Mouse (Mus musculus): Measurements from ENCODE around the gene Prss57. TPM values are rescaled to one million over a fixed set of nuclear protein-coding genes. Genes with fewer than 3 reads are reported as not detected.
A peak's percentile ranks its signal among the peaks of the same experiment; 100 is the strongest.

Prss57 gene
- polyA plus RNA-seq (2012; rRNA removed) = 23.4 and 30.1 TPM in 2 replicates

DNA sequence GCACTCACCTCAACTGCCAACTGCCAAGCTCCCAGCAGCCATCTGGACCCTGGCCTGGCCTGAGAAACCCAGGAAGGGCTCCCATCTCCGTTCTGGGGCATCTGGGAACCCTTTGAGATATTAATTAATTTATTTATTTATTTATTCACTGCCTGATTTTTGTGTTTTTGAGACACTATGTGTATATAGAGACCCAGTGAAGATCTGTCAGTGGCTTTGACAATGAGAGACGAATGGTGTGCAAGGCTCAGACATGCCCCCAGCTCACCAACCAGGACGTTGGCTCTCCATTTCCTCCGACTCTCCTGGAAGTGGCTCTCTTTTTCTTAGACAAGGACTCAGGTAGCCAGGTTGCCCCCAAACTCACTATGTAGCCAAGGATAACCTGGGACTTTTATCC is at the start of gene Prss57:
Prss57 (minus strand) TSS at position 101 of the 400 bp plus-strand sequence.
- no peak within 1 kb of the TSS for H3K4me3 ChIP-seq (ENCODE audit: control insufficient read depth, insufficient read depth, low read length)
- H3K4me1 ChIP-seq (replicated peaks; ENCODE audit: control insufficient read depth, insufficient read depth, low read length) = peaks cover 52% of the 10 kb centered on the region
- TF ChIP-seq CTCF (IDR thresholded peaks at IDR 0.05; ENCODE audit: borderline replicate concordance, control insufficient read depth, extremely low read depth, insufficient read depth, low read length, poor library complexity) (no peak), POLR2A (IDR thresholded peaks at IDR 0.05; ENCODE audit: control insufficient read depth, extremely low read depth, insufficient read depth, low read length, poor library complexity) (no peak)
- no peak for DNase-seq
- no peaks in the 10 kb centered on the region for H3K27me3 ChIP-seq (ENCODE audit: control insufficient read depth, insufficient read depth, low read length)
- 63% methylated on average over 4 of the region's 4 CpGs for WGBS
- no peaks in the 10 kb centered on the region for H3K36me3 ChIP-seq (ENCODE audit: control insufficient read depth, insufficient read depth, low read length)
- H3K27ac ChIP-seq (ENCODE audit: control insufficient read depth, insufficient read depth, low read length) = peak within 1 kb of the TSS; percentile 87

DNA sequence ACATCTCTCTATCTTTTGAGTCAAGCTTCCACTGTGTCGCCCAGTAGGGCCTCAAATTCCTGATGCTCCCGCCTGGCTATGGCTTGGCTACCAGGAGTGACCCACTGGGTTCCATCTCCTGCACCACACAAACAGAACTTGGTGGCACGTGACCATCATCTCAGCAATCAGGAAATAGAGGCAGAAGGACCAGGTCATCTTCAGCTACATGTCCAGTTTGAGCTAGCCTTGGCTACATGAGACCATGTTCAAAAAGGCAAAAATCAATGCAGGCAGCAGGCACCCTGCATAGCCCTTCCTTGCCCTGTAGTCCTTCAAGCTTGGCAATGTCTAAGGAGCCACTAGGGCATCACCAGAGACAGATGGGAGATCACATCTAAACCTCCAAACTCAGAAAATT is 49.3 kb upstream of the Prss57 start:
- Histone ChIP-seq H3K27ac (ENCODE audit: control insufficient read depth, insufficient read depth, low read length) (no peak overlapping the region), H3K27me3 (ENCODE audit: control insufficient read depth, insufficient read depth, low read length) (no peaks in the 10 kb centered on the region), H3K4me3 (ENCODE audit: control insufficient read depth, insufficient read depth, low read length) (no peak overlapping the region), H3K36me3 (ENCODE audit: control insufficient read depth, insufficient read depth, low read length) (no peaks in the 10 kb centered on the region), H3K4me1 (replicated peaks; ENCODE audit: control insufficient read depth, insufficient read depth, low read length) (peaks cover 12% of the 10 kb centered on the region)
- WGBS = 95% methylated on average over 3 of the region's 3 CpGs
- no peak for DNase-seq
- TF ChIP-seq POLR2A (IDR thresholded peaks at IDR 0.05; ENCODE audit: control insufficient read depth, extremely low read depth, insufficient read depth, low read length, poor library complexity) (no peak), CTCF (IDR thresholded peaks at IDR 0.05; ENCODE audit: borderline replicate concordance, control insufficient read depth, extremely low read depth, insufficient read depth, low read length, poor library complexity) (no peak)

GRCm38 (mm10) chr10:79838151-79838550 is 47.4 kb upstream of the Prss57 start:
- H3K4me3 ChIP-seq (ENCODE audit: control insufficient read depth, insufficient read depth, low read length) = no peak overlapping the region
- no peak overlapping the region for H3K27ac ChIP-seq (ENCODE audit: control insufficient read depth, insufficient read depth, low read length)
- WGBS = 77% methylated on average over 2 of the region's 2 CpGs
- no peaks in the 10 kb centered on the region for H3K27me3 ChIP-seq (ENCODE audit: control insufficient read depth, insufficient read depth, low read length)
- TF ChIP-seq POLR2A (IDR thresholded peaks at IDR 0.05; ENCODE audit: control insufficient read depth, extremely low read depth, insufficient read depth, low read length, poor library complexity) = no peak
- no peak for TF ChIP-seq CTCF (IDR thresholded peaks at IDR 0.05; ENCODE audit: borderline replicate concordance, control insufficient read depth, extremely low read depth, insufficient read depth, low read length, poor library complexity)
- H3K36me3 ChIP-seq (ENCODE audit: control insufficient read depth, insufficient read depth, low read length) = no peaks in the 10 kb centered on the region
- peaks cover 18% of the 10 kb centered on the region for H3K4me1 ChIP-seq (replicated peaks; ENCODE audit: control insufficient read depth, insufficient read depth, low read length)
- no peak for DNase-seq

DNA sequence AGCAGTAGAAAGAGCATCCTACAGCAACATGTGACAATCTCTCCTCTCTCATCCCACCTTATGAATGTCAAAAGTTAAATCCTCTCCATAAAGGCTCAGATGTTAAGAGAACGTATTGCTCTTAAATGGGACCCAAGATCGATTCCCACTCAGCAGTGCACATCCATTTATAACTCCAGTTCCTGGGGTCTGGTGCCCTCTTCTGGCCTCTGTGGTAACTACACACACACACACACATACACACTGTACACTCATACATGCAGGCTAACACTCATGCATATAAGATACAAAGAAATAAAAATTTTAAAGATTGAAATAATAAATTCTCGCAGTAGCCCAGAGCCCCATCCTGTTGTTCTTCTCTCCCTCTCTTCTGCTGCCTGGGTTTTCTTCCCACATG is 46.2 kb upstream of the Prss57 start:
- Histone ChIP-seq H3K4me3 (ENCODE audit: control insufficient read depth, insufficient read depth, low read length) (no peak overlapping the region), H3K4me1 (replicated peaks; ENCODE audit: control insufficient read depth, insufficient read depth, low read length) (peaks cover 31% of the 10 kb centered on the region), H3K27ac (ENCODE audit: control insufficient read depth, insufficient read depth, low read length) (no peak overlapping the region), H3K27me3 (ENCODE audit: control insufficient read depth, insufficient read depth, low read length) (no peaks in the 10 kb centered on the region), H3K36me3 (ENCODE audit: control insufficient read depth, insufficient read depth, low read length) (no peaks in the 10 kb centered on the region)
- WGBS = 99% methylated on average over 3 of the region's 3 CpGs
- TF ChIP-seq POLR2A (IDR thresholded peaks at IDR 0.05; ENCODE audit: control insufficient read depth, extremely low read depth, insufficient read depth, low read length, poor library complexity) (no peak), CTCF (IDR thresholded peaks at IDR 0.05; ENCODE audit: borderline replicate concordance, control insufficient read depth, extremely low read depth, insufficient read depth, low read length, poor library complexity) (no peak)
- no peak for DNase-seq

DNA sequence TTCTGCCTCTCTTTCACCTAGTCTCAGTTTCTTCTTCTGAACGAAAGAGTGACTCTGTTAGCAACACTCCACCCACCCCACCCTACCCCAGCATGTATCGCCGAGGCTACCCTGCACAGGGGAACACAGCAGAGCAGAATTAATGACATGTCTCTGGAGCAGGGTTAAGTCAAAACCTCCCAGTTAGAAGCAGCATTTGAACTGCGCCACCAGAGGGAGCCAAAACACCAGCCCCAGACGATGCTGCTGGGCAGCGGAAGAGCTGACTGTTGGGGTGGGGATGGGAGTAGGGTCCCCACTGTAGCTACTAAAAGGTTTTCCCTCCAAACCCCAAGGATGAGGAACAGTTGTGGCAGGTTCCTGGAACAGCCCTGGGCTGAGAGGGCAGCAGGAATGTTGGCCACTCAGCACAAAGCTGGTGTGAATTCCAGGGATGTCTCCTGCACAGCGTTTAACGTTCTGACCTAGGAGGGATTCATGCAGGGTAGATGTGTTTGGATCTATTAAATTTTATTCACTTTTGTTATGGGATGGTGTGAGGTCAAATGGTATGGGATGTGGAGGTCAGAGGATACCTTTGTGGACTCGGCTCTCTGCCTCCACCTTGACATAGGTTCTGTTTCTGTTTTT is 44.1 kb upstream of the Prss57 start:
- H3K4me3 ChIP-seq (ENCODE audit: control insufficient read depth, insufficient read depth, low read length) = no peak overlapping the region
- peaks cover 25% of the 10 kb centered on the region for H3K4me1 ChIP-seq (replicated peaks; ENCODE audit: control insufficient read depth, insufficient read depth, low read length)
- no peak overlapping the region for H3K27ac ChIP-seq (ENCODE audit: control insufficient read depth, insufficient read depth, low read length)
- no peaks in the 10 kb centered on the region for H3K36me3 ChIP-seq (ENCODE audit: control insufficient read depth, insufficient read depth, low read length)
- H3K27me3 ChIP-seq (ENCODE audit: control insufficient read depth, insufficient read depth, low read length) = no peaks in the 10 kb centered on the region
- TF ChIP-seq CTCF (IDR thresholded peaks at IDR 0.05; ENCODE audit: borderline replicate concordance, control insufficient read depth, extremely low read depth, insufficient read depth, low read length, poor library complexity) = peak; percentile 96
- TF ChIP-seq POLR2A (IDR thresholded peaks at IDR 0.05; ENCODE audit: control insufficient read depth, extremely low read depth, insufficient read depth, low read length, poor library complexity) = no peak
- DNase-seq = peak; percentile 83
- 34% methylated on average over 9 of the region's 9 CpGs for WGBS

DNA sequence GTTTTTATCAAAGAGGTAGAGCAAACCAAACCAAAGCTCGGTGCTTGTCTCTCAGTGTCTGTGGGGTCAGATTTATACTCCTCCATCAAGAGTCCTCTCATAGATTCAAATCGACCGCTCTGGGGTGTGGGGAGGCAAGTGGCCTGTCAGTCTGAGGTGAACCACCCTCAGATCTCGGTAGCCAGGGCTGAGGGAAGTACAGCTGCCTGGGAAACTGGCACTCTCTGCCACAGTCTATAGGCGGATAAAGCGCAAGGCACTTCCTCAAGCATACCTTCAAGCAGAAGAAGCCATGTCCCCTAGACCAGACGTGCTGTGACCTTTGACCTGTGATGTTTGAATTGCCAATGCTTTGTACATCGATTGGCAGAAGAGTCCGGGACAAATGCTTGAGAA is 42.0 kb upstream of the Prss57 start:
- no peak for DNase-seq
- Histone ChIP-seq H3K36me3 (ENCODE audit: control insufficient read depth, insufficient read depth, low read length) (no peaks in the 10 kb centered on the region), H3K27ac (ENCODE audit: control insufficient read depth, insufficient read depth, low read length) (no peak overlapping the region), H3K4me1 (replicated peaks; ENCODE audit: control insufficient read depth, insufficient read depth, low read length) (peaks cover 25% of the 10 kb centered on the region), H3K4me3 (ENCODE audit: control insufficient read depth, insufficient read depth, low read length) (no peak overlapping the region), H3K27me3 (ENCODE audit: control insufficient read depth, insufficient read depth, low read length) (no peaks in the 10 kb centered on the region)
- 35% methylated on average over 9 of the region's 9 CpGs for WGBS
- TF ChIP-seq CTCF (IDR thresholded peaks at IDR 0.05; ENCODE audit: borderline replicate concordance, control insufficient read depth, extremely low read depth, insufficient read depth, low read length, poor library complexity) = no peak
- no peak for TF ChIP-seq POLR2A (IDR thresholded peaks at IDR 0.05; ENCODE audit: control insufficient read depth, extremely low read depth, insufficient read depth, low read length, poor library complexity)

Data from thymus, adult 2 months (tissue).